Mouse (Mus musculus) hindbrain, postnatal 0 days (tissue): ENCODE results near the gene Fkbp3. TPM values are rescaled to one million over a fixed set of nuclear protein-coding genes. Genes with fewer than 3 reads are reported as not detected.

Experiments
- ATAC-seq: fragments of 200-750 bp; cut with Nextera tagmentation; 2 replicates; pipeline ENCODE4 v1.8.0; 2017; ENCODE audit warnings: mild to moderate bottlenecking, moderate TSS enrichment, moderate library complexity
- DNase-seq: peaks from one replicate; pipeline ENCODE4 v3.0.0-alpha.2; 2015; ENCODE audit warnings: low spot score
- H3K27ac ChIP-seq: fragments of 300-500 bp; sonication (generic); 2 replicates; pipeline ENCODE4 v1.5.1; 2014; ENCODE audit warnings: mild to moderate bottlenecking
- H3K27me3 ChIP-seq: fragments of 300-500 bp; sonication (generic); 2 replicates; pipeline ENCODE4 v1.6.1; 2014; ENCODE audit warnings: low read length, mixed read lengths; ENCODE audit not compliant: insufficient read depth
- H3K36me3 ChIP-seq: fragments of 300-500 bp; sonication (generic); 2 replicates; pipeline ENCODE4 v1.6.1; 2014; ENCODE audit warnings: low read length, mixed read lengths; ENCODE audit not compliant: insufficient read depth
- H3K4me1 ChIP-seq: fragments of 300-500 bp; sonication (generic); 2 replicates; pipeline ENCODE4 v1.6.1; 2014; ENCODE audit warnings: antibody characterized with exemption, low read length, mixed read lengths; ENCODE audit not compliant: insufficient read depth
- H3K4me2 ChIP-seq: fragments of 300-500 bp; sonication (generic); 2 replicates; pipeline ENCODE4 v1.6.1; 2014; ENCODE audit warnings: low read depth, mild to moderate bottlenecking, low read length, moderate library complexity, mixed read lengths
- H3K4me3 ChIP-seq: fragments of 300-500 bp; sonication (generic); 2 replicates; pipeline ENCODE4 v1.5.1; 2014; ENCODE audit warnings: low read length
- H3K9ac ChIP-seq: fragments of 300-500 bp; sonication (generic); replicated peaks from 2 replicates; pipeline ENCODE4 v1.6.1; 2014; ENCODE audit warnings: mild to moderate bottlenecking, low read length, moderate library complexity, mixed read lengths
- H3K9me3 ChIP-seq: fragments of 300-500 bp; sonication (generic); 2 replicates; pipeline ENCODE4 v1.6.1; 2016; ENCODE audit warnings: low read length, mixed read lengths
- CTCF ChIP-seq: IDR thresholded peaks from 2 replicates; pipeline ENCODE4 v1.5.1; 2016; ENCODE audit warnings: antibody characterized with exemption, control low read depth, low read depth
- WGBS: fragments of 180-500 bp; shearing (Covaris S2); extraction: QIAGEN DNeasy Blood & Tissue Kit; methylation state at CpG from one replicate; pipeline ENCODE4 v1.1.7; 2014; 5-methylcytosine and 5-hydroxymethylcytosine counted together
- polyA plus RNA-seq: library from polyadenylated mRNA; unstranded; fragments of >200 nt; fragmentation: Nextera tagmentation; extraction: Ambion mirVana; gene quantifications from 2 replicates; pipeline ENCODE4 v1.2.1, GENCODE M21; 2015
- total RNA-seq: library from RNA; depleted of rRNA; stranded (reverse); fragments of >200 nt; gene quantifications from 2 replicates; pipeline ENCODE4 v1.2.3, GENCODE M21; 2014; rRNA removed

Gene Fkbp3
- total and polyA plus RNA-seq, 2 experiments from 2014 or later: 121 to 513 TPM

- TF ChIP-seq CTCF: no peak
- Histone ChIP-seq H3K9me3 (no peaks in the 10 kb centered on the region), H3K4me2 (peak overlapping the region; percentile 72), H3K4me3 (peak overlapping the region; percentile 95), H3K4me1 (peaks cover 14% of the 10 kb centered on the region; the same call in 1 of the 2 replicates), H3K36me3 (no peaks in the 10 kb centered on the region), H3K9ac (peak overlapping the region; percentile 88), H3K27me3 (no peaks in the 10 kb centered on the region), H3K27ac (no peak overlapping the region)
- ATAC-seq (peak; percentile 36), DNase-seq (peak; percentile 57)
- 13% methylated on average over 18 of the region's 18 CpGs for WGBS
Measured at GRCm38 (mm10) chr12:65036892-65037545, 36.8 kb downstream of the Fkbp3 start.

- H3K9ac ChIP-seq: peak within 1 kb of the TSS; percentile 88
- H3K27me3 ChIP-seq: no peaks in the 10 kb centered on the region
- H3K27ac ChIP-seq: peak within 1 kb of the TSS; percentile 85
- H3K4me2 ChIP-seq: peak within 1 kb of the TSS; percentile 72
- peak; percentile 96 for ATAC-seq
- peak within 1 kb of the TSS; percentile 95 for H3K4me3 ChIP-seq
- DNase-seq: peak; percentile 97
- no peaks in the 10 kb centered on the region for H3K36me3 ChIP-seq
- no peaks in the 10 kb centered on the region for H3K9me3 ChIP-seq
- WGBS: 0% methylated on average over 64 of the region's 65 CpGs
- no peak for TF ChIP-seq CTCF
- H3K4me1 ChIP-seq: peaks cover 14% of the 10 kb centered on the region; the same call in 1 of the 2 replicates
Measured at GRCm38 (mm10) chr12:65036190-65036870, 37.5 kb downstream of the Fkbp3 start, which contains the start of gene Prpf39. Prpf39 (plus strand) TSS chr12:65036333.

- Histone ChIP-seq H3K27ac (no peak overlapping the region), H3K9ac (peak overlapping the region; percentile 88; the same call in 1 of the 2 replicates), H3K4me1 (peaks cover 14% of the 10 kb centered on the region; the same call in 1 of the 2 replicates), H3K4me3 (peak overlapping the region; percentile 95), H3K4me2 (peak overlapping the region; percentile 72), H3K36me3 (no peaks in the 10 kb centered on the region), H3K27me3 (no peaks in the 10 kb centered on the region), H3K9me3 (no peaks in the 10 kb centered on the region)
- no peak for ATAC-seq
- TF ChIP-seq CTCF: no peak
- WGBS: 39% methylated on average over 8 of the region's 8 CpGs
- DNase-seq: no peak
Measured at GRCm38 (mm10) chr12:65035839-65036189, 38.0 kb downstream of the Fkbp3 start.

GRCm38 (mm10) chr12:65022842-65023241 is 51.0 kb downstream of the Fkbp3 start:
- 97% methylated on average over 6 of the region's 6 CpGs for WGBS
- ATAC-seq: no peak
- no peak overlapping the region for H3K4me3 ChIP-seq
- no peak overlapping the region for H3K9ac ChIP-seq
- DNase-seq: no peak
- no peak overlapping the region for H3K4me2 ChIP-seq
- H3K27me3 ChIP-seq: no peaks in the 10 kb centered on the region
- no peak for TF ChIP-seq CTCF
- H3K27ac ChIP-seq: no peak overlapping the region
- no peaks in the 10 kb centered on the region for H3K9me3 ChIP-seq
- no peaks in the 10 kb centered on the region; the same call in 1 of the 2 replicates for H3K36me3 ChIP-seq
- H3K4me1 ChIP-seq: no peaks in the 10 kb centered on the region

Other genes with a start within 250 kb of the Fkbp3 start
- 10.9 and 19.3 TPM in 2 replicates for gene Gm527, start 156.1 kb downstream of the Fkbp3 start, total RNA-seq
- gene Gm527, start 156.1 kb downstream of the Fkbp3 start, polyA plus RNA-seq: 1.2 and 2.3 TPM in 2 replicates
- gene Klhl28, start 108.5 kb downstream of the Fkbp3 start, total RNA-seq: 15.7 TPM in 2 replicates
- 20.7 and 21.4 TPM in 2 replicates for gene Klhl28, start 108.5 kb downstream of the Fkbp3 start, polyA plus RNA-seq
- 22.0 and 26.9 TPM in 2 replicates for gene Togaram1, start 108.2 kb downstream of the Fkbp3 start, total RNA-seq
- 14.3 and 15.9 TPM in 2 replicates for gene Togaram1, start 108.2 kb downstream of the Fkbp3 start, polyA plus RNA-seq
- gene Prpf39, start 37.7 kb downstream of the Fkbp3 start, total RNA-seq: 27.2 and 28.9 TPM in 2 replicates
- gene Prpf39, start 37.7 kb downstream of the Fkbp3 start, polyA plus RNA-seq: 36.9 and 39.2 TPM in 2 replicates
- gene Fancm, start 1.6 kb upstream of the Fkbp3 start, total RNA-seq: 14.2 and 16.2 TPM in 2 replicates
- gene Fancm, start 1.6 kb upstream of the Fkbp3 start, polyA plus RNA-seq: 6.1 and 8.2 TPM in 2 replicates
- gene Mis18bp1, start 98.6 kb upstream of the Fkbp3 start, total RNA-seq: 3.6 and 5.0 TPM in 2 replicates
- 12.9 and 14.2 TPM in 2 replicates for gene Mis18bp1, start 98.6 kb upstream of the Fkbp3 start, polyA plus RNA-seq
- not detected in 2 replicates for gene Wdr20rt, start 151.5 kb upstream of the Fkbp3 start, total RNA-seq
- not detected in 2 replicates for gene Wdr20rt, start 151.5 kb upstream of the Fkbp3 start, polyA plus RNA-seq